Mouse (Mus musculus) embryo, embryonic 10 days (tissue): Measurements from ENCODE around the gene Rras2.
A peak's percentile ranks its signal among the peaks of the same experiment; 100 is the strongest.

ENCODE experiments used
- DNase-seq: peaks from one replicate; pipeline ENCODE4 v3.0.0-alpha.2; 2015; ENCODE audit warnings: low spot score

Gene Rras2

DNA sequence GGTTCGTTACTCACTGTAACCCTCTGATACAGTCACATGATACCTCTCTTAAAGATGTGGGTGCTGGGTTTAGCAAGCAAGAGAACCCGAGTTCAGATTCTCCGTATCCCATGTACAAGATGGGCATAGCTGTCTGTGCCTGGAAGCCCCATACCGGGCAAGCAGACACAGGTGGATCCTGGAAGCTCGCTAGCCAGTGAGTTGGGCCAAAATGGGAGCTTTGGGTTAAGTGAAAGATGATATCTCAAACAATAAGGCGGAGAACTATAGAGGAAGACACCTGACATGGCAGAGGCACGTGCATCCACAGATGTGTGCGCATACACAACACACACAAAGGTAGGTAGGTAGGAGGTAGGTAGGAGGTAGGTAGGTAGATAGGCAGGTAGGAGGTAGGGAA lies 90.7 kb downstream of the Rras2 start:
- DNase-seq: no peak

DNA sequence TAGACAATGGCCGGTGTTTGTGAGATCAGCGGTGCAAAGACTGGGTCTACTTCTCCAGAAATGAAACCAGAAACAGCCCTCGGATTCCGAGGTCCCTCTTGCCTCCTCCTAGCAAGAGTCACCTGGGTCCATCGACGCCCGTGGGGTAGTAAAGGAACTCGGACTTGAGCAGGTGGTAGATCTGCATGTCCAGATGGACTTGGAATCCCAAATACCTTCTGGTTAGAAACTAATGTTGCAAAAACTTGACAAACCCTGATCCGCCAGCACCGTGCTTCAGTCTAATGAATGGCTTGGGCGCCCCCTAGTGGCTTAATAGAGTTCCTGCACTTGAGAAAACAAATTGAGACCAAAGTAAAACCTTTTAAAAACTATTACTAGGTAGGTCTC lies 96.9 kb downstream of the Rras2 start:
- DNase-seq: peak; percentile 85

DNA sequence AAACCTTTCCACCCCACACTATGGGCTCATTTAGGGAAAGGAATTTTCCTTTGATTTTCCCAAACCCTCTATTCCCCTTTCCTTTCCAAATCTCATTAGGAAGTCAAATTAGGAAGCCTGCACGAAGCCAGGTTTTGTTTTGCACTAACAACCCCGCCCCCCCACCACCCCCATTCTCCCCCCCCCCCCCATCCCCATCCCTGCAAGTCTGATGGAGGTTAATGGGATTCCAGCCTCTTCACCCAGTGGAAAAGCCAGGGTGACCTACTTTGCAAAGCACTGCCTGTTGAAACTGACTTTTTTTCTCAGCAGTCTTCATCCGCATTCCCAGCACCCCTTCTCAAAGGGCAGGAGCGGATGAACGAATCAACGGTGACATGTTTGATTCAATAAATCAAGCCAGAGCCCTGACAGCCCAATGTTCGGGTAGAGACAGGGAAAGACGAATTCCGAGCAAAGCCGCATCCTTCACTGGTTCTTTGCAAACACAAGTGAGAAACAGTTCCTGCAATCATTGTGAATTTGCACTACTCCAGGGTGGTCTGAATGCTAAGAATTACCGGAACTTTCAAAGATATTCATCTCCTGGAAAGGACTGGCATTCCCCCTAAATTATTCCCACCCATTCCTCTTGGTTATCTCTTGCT lies 97.4 kb downstream of the Rras2 start:
- peak; percentile 29 for DNase-seq

DNA sequence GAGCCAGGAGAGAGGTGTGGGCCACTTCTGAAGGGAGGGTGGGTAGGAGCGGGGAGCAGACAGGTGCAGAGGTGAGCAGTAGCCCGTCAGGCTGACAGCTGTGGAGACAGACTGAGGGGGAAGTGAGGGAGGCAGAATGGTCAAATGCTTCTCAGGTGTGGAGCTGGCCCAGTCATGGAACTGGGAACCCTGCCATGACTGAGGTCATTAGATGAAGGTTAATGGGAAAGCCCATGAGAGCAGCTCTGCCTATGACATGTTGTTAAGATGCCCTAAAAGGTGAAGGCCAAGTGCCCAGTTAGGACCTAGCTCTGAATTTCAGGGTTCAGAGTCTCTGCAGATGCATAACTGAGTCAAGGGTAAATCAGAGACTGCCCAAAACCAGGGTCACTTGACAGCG lies 98.7 kb downstream of the Rras2 start:
- DNase-seq: no peak

DNA sequence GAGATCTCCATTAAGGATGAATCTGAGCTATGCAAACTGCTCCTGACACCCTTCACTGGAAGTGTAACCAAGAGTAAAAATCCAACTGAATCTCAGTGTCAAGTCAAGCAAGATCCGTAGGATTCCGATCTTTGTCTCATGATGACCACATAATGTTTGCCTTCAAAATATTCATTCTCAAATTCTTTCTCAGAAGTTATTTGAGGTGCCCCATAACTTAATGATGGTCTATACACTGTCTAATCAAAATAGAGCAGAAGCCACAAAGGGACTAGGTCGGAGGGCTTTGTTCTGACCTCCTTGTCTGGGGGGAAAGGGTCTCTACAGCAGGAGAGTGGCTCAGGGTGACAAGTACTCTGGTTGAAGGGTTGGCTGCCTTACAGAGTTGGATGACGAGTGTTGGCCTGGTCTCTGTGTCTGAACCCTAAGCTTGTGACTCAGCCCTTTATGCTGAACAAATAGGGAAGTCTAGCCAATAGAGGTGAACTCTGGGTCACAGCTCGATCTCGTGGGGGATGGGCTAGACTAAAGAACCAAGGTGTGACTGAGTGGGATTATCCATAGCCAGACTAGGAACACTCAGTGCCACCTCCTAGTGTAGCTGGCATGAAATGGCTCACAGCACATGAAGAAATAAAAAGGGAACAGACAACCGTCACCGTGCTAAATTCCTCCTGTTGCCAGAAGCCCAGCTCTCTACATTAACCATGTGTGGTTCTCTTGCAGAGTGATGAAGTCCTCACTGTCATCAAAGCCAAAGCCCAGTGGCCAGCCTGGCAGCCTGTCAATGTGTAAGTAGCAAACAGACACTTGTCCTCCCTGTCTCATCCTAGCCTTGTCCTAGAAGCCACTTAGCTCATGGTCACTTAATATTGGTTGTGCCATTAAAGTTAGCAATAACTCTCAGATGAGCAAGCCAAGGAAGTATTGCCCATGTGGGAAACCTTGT lies 101.3 kb downstream of the Rras2 start:
- DNase-seq: no peak

DNA sequence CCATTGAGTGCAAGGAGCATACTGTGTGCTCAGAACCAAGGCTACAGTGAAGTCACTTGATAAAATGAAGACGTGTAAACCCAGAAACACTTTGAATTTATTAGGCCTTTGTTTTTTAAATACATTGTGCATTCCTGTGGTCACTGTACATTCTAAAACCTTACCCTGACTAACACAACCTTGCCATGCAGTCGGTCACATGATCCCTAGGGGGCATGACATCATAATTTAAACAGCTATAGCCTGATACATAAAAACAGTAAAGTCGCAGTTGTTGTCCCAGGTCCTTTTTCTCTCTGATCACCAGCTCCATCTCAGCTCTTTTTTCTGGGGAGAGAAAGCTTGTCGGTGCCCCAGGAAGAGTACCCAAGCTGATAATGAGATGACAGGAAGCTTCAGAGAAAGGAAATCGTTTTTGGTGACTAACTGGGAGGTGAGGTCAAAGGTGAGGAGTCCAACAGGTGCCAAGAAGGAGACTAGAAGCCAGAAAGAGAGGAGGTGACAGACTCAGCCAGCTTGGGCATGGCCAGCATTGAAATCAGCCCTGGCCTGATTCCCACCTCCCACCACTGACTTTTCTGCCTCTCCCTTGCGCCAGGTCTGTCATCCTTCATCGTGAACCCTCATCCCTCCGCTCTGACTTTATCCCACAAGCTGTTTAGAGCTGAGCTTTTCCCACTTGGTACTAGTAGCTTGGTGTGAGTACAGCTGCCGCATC lies 105.7 kb downstream of the Rras2 start:
- no peak for DNase-seq

DNA sequence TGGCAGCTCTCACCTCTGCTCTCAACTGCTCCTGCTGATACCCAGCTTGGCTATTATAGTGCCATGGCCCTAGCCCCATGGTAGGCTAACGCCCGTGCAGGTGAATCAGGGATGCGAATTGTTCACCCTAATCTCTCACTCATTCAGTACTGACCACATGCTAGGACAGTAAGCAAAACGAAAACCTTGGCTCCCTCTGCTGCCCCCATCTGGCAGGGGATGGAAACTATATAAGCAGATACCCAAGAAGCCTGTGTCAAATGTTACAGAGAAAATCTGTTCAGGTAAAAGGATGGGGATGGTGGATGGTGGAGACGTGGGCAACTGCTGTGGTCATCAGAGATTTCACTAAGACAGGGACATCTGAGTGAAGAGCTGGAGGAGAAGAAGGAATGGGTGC lies 110.0 kb downstream of the Rras2 start:
- DNase-seq: peak; percentile 47

DNA sequence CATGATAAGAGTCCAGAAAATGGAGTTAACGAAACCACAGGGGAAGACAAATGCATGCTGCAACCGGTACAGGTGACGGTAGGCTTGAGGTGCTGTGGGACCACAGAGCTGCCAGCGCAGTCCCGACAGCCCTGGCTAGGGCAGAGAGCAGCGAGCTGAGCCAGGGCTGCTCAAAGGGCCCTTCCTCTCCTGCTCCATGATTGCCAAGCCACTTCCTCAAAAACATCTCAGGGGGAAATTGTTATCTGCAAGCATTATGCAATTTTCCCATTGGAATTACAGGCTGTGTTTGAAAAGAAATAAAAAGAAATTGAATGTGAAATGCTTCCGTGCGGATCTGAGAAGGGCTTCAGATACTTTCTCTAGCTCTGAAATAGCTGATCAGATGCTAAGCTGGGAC lies 111.1 kb downstream of the Rras2 start:
- DNase-seq: no peak

DNA sequence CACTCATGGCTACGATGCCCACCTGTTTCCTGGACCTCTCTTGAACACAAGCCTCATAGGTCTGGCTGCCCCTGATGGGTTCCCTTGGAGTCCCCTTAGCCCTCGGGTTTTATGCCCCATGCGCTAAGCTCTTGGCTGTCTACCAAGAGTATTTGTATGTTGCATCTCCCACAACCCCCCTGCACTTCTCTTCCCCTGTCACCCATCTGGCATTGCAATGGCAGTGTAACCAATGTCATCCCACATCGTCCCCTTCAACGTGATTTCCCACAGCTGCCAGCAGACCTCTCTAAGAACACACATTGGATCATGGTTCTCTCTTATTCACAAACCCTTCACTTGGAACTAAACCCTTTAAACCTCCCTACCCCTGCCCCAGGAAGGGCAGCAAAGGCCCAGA lies 112.1 kb downstream of the Rras2 start:
- DNase-seq: no peak

DNA sequence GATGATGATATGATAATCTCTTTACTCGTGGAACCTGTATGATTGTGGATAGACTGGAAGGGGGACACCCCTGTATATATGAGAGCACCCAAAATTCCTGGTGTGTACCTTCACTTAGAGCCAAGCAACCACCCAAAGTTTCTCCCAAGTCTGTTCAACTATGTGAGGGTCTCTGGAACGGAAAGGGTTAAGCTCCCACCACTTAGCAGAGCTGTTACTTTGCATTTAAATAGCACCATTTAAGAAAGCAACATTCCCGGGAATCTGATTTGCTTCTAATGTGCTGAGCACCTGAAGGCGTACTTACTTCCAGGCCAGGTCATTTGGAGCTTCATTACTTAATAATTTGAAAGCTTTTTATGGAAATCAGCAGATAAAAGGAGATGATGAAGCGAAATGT lies 113.4 kb downstream of the Rras2 start:
- DNase-seq: no peak

DNA sequence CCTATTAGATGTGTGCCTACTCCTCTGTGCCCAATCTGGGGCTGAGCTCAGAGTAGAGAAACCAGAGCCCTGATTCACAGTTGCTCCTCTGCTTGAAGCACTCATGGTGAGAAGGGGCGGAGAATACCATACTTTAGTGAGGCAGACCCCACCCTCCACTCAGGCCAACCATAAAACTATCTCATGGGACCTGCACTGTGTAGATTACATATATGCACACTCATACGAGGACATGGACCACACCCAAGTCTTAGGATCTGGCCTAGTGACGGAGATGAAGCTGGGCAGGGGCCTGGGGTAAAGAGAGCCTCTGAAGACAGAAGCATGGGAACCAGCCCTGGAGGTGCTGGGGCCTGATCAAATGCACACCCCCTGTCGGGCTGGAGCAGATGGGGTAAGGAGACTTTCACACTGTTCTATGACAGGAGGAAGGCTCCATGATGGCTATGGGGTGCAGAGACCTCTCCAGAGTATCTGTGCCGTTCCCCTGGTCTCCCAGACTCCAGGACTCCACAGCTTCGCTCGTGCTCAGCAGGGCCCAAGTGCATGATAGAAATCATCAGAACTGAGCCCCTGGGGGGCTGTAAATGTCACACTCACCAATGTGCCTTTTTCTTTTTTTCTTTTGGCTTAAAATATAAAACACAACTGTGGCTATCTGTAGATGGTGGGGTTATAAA lies 119.8 kb downstream of the Rras2 start:
- DNase-seq: no peak
